Mouse (Mus musculus): ENCODE measurements around the gene Fam155a. TPM values are rescaled to one million over a fixed set of nuclear protein-coding genes. Genes with fewer than 3 reads are reported as not detected.
"Not testable (repeated sequence)": the region's sequence is repeated elsewhere in the genome, so short reads cannot be mapped to it uniquely, and the experiment has no call there.

Fam155a gene
- polyA plus RNA-seq, 1 experiment from 2014 or later: 0.16 TPM

GRCm38 (mm10) chr8:9660014-9660413, 110.9 kb downstream of the Fam155a start:
- not testable (repeated sequence) for H3K27me3 ChIP-seq; H3K36me3 ChIP-seq; H3K4me1 ChIP-seq (replicated peaks); H3K9me3 ChIP-seq (replicated peaks); H3K4me3 ChIP-seq (replicated peaks); H3K4me2 ChIP-seq; H3K9ac ChIP-seq; H3K27ac ChIP-seq; ATAC-seq (ENCODE audit: low read depth); DNase-seq
- 55% methylated on average over 3 of the region's 3 CpGs for WGBS (ENCODE audit: insufficient replicate concordance)

GRCm38 (mm10) chr8:9656901-9657300, 114.1 kb downstream of the Fam155a start:
- Histone ChIP-seq H3K4me2 (no peak overlapping the region), H3K36me3 (no peaks in the 10 kb centered on the region), H3K27me3 (no peaks in the 10 kb centered on the region), H3K9me3 (replicated peaks) (no peaks in the 10 kb centered on the region), H3K4me3 (replicated peaks) (no peak overlapping the region), H3K9ac (no peak overlapping the region), H3K4me1 (replicated peaks) (no peaks in the 10 kb centered on the region), H3K27ac (no peak overlapping the region)
- no peak for DNase-seq
- no peak for ATAC-seq (ENCODE audit: low read depth)
- 65% methylated on average over 2 of the region's 2 CpGs for WGBS (ENCODE audit: insufficient replicate concordance)

GRCm38 (mm10) chr8:9654826-9655225, 116.1 kb downstream of the Fam155a start:
- no peak for ATAC-seq (ENCODE audit: low read depth)
- Histone ChIP-seq H3K4me1 (replicated peaks) (no peaks in the 10 kb centered on the region), H3K9me3 (replicated peaks) (0 out of 2 replicates have a peak, but pooled peaks cover 3% of the 10 kb centered on the region), H3K4me2 (no peak overlapping the region), H3K36me3 (no peaks in the 10 kb centered on the region), H3K27me3 (no peaks in the 10 kb centered on the region), H3K4me3 (replicated peaks) (no peak overlapping the region), H3K9ac (no peak overlapping the region), H3K27ac (no peak overlapping the region)
- 59% methylated on average over 6 of the region's 6 CpGs for WGBS (ENCODE audit: insufficient replicate concordance)
- DNase-seq: no peak

- Histone ChIP-seq H3K36me3 (no peaks in the 10 kb centered on the region), H3K4me3 (replicated peaks) (no peak overlapping the region), H3K27ac (no peak overlapping the region), H3K9me3 (replicated peaks) (0 out of 2 replicates have a peak, but pooled peaks cover 3% of the 10 kb centered on the region), H3K27me3 (no peaks in the 10 kb centered on the region), H3K4me1 (replicated peaks) (no peaks in the 10 kb centered on the region), H3K9ac (no peak overlapping the region), H3K4me2 (no peak overlapping the region)
- WGBS (ENCODE audit: insufficient replicate concordance): 23% methylated on average over 1 of the region's 1 CpGs
- no peak for ATAC-seq (ENCODE audit: low read depth)
- DNase-seq: no peak
Measured at GRCm38 (mm10) chr8:9653643-9654042, 117.3 kb downstream of the Fam155a start.

- Histone ChIP-seq H3K9me3 (replicated peaks) (no peaks in the 10 kb centered on the region), H3K4me2 (no peak overlapping the region), H3K36me3 (no peaks in the 10 kb centered on the region), H3K4me1 (replicated peaks) (no peaks in the 10 kb centered on the region), H3K27me3 (no peaks in the 10 kb centered on the region), H3K9ac (no peak overlapping the region), H3K27ac (no peak overlapping the region), H3K4me3 (replicated peaks) (no peak overlapping the region)
- DNase-seq: no peak
- WGBS (ENCODE audit: insufficient replicate concordance): 52% methylated on average over 2 of the region's 2 CpGs
- no peak for ATAC-seq (ENCODE audit: low read depth)
Measured at GRCm38 (mm10) chr8:9638162-9638561, 132.8 kb downstream of the Fam155a start.

GRCm38 (mm10) chr8:9635240-9635639, 135.7 kb downstream of the Fam155a start:
- no peak overlapping the region for H3K4me2 ChIP-seq
- H3K9me3 ChIP-seq (replicated peaks): no peaks in the 10 kb centered on the region
- no peak overlapping the region for H3K4me3 ChIP-seq (replicated peaks)
- DNase-seq (no peak), ATAC-seq (ENCODE audit: low read depth) (no peak)
- 55% methylated on average over 5 of the region's 5 CpGs for WGBS (ENCODE audit: insufficient replicate concordance)
- no peaks in the 10 kb centered on the region for H3K4me1 ChIP-seq (replicated peaks)
- no peaks in the 10 kb centered on the region for H3K27me3 ChIP-seq
- H3K9ac ChIP-seq: no peak overlapping the region
- H3K36me3 ChIP-seq: no peaks in the 10 kb centered on the region
- no peak overlapping the region for H3K27ac ChIP-seq

GRCm38 (mm10) chr8:9607086-9607701, 163.8 kb downstream of the Fam155a start:
- no peak overlapping the region for H3K4me2 ChIP-seq
- no peaks in the 10 kb centered on the region for H3K36me3 ChIP-seq
- H3K4me3 ChIP-seq (replicated peaks): no peak overlapping the region
- H3K9ac ChIP-seq: no peak overlapping the region
- H3K9me3 ChIP-seq (replicated peaks): no peaks in the 10 kb centered on the region
- DNase-seq (no peak), ATAC-seq (ENCODE audit: low read depth) (no peak)
- H3K27ac ChIP-seq: no peak overlapping the region
- no peaks in the 10 kb centered on the region for H3K27me3 ChIP-seq
- WGBS (ENCODE audit: insufficient replicate concordance): 49% methylated on average over 6 of the region's 6 CpGs
- H3K4me1 ChIP-seq (replicated peaks): no peaks in the 10 kb centered on the region

GRCm38 (mm10) chr8:9596003-9596402, 175.0 kb downstream of the Fam155a start:
- H3K9me3 ChIP-seq (replicated peaks): peaks cover 4% of the 10 kb centered on the region; the same call in 1 of the 2 replicates
- no peak overlapping the region for H3K4me3 ChIP-seq (replicated peaks)
- no peaks in the 10 kb centered on the region for H3K4me1 ChIP-seq (replicated peaks)
- WGBS (ENCODE audit: insufficient replicate concordance): 39% methylated on average over 3 of the region's 3 CpGs
- no peaks in the 10 kb centered on the region for H3K27me3 ChIP-seq
- no peak for ATAC-seq (ENCODE audit: low read depth)
- H3K36me3 ChIP-seq: no peaks in the 10 kb centered on the region
- no peak overlapping the region for H3K4me2 ChIP-seq
- H3K9ac ChIP-seq: no peak overlapping the region
- H3K27ac ChIP-seq: no peak overlapping the region
- DNase-seq: no peak

- no peaks in the 10 kb centered on the region for H3K9me3 ChIP-seq (replicated peaks)
- 51% methylated on average over 6 of the region's 6 CpGs for WGBS (ENCODE audit: insufficient replicate concordance)
- no peak overlapping the region for H3K27ac ChIP-seq
- H3K4me1 ChIP-seq (replicated peaks): no peaks in the 10 kb centered on the region
- H3K4me2 ChIP-seq: no peak overlapping the region
- ATAC-seq (ENCODE audit: low read depth): no peak
- H3K9ac ChIP-seq: no peak overlapping the region
- H3K36me3 ChIP-seq: no peaks in the 10 kb centered on the region
- H3K4me3 ChIP-seq (replicated peaks): no peak overlapping the region
- DNase-seq: no peak
- H3K27me3 ChIP-seq: no peaks in the 10 kb centered on the region
Measured at GRCm38 (mm10) chr8:9581836-9582235, 189.1 kb downstream of the Fam155a start.

GRCm38 (mm10) chr8:9580192-9580591, 190.8 kb downstream of the Fam155a start:
- Histone ChIP-seq H3K9me3 (replicated peaks) (no peaks in the 10 kb centered on the region), H3K36me3 (no peaks in the 10 kb centered on the region), H3K4me3 (replicated peaks) (no peak overlapping the region), H3K4me2 (no peak overlapping the region), H3K9ac (no peak overlapping the region), H3K27me3 (no peaks in the 10 kb centered on the region), H3K27ac (no peak overlapping the region), H3K4me1 (replicated peaks) (no peaks in the 10 kb centered on the region)
- ATAC-seq (ENCODE audit: low read depth): no peak
- 31% methylated on average over 3 of the region's 3 CpGs for WGBS (ENCODE audit: insufficient replicate concordance)
- DNase-seq: no peak

GRCm38 (mm10) chr8:9571977-9572376, 199.0 kb downstream of the Fam155a start:
- H3K9ac ChIP-seq: no peak overlapping the region
- WGBS (ENCODE audit: insufficient replicate concordance): 43% methylated on average over 2 of the region's 2 CpGs
- H3K4me1 ChIP-seq (replicated peaks): no peaks in the 10 kb centered on the region
- H3K36me3 ChIP-seq: no peaks in the 10 kb centered on the region
- no peak for DNase-seq
- no peaks in the 10 kb centered on the region for H3K9me3 ChIP-seq (replicated peaks)
- H3K27me3 ChIP-seq: no peaks in the 10 kb centered on the region
- no peak overlapping the region for H3K27ac ChIP-seq
- no peak for ATAC-seq (ENCODE audit: low read depth)
- H3K4me3 ChIP-seq (replicated peaks): no peak overlapping the region
- no peak overlapping the region for H3K4me2 ChIP-seq

- no peaks in the 10 kb centered on the region for H3K4me1 ChIP-seq (replicated peaks)
- DNase-seq: no peak
- no peak overlapping the region for H3K9ac ChIP-seq
- H3K9me3 ChIP-seq (replicated peaks): no peaks in the 10 kb centered on the region
- no peak for ATAC-seq (ENCODE audit: low read depth)
- H3K36me3 ChIP-seq: no peaks in the 10 kb centered on the region
- H3K4me3 ChIP-seq (replicated peaks): no peak overlapping the region
- no peak overlapping the region for H3K27ac ChIP-seq
- no peaks in the 10 kb centered on the region for H3K27me3 ChIP-seq
- no peak overlapping the region for H3K4me2 ChIP-seq
- WGBS (ENCODE audit: insufficient replicate concordance): 54% methylated on average over 4 of the region's 4 CpGs
Measured at GRCm38 (mm10) chr8:9569516-9570170, 201.3 kb downstream of the Fam155a start.

All from liver, embryonic 13.5 days (tissue).